Mouse (Mus musculus) CH12.LX (cell line): Measurements from ENCODE around the gene Pafah1b3.

ENCODE experiments used
- CTCF ChIP-seq, 2 experiments: IDR thresholded peaks in 1 of 2; conservative IDR thresholded peaks in 1 of 2; 2 replicates each; pipeline ENCODE4 v1.5.1; 2011 to 2012; ENCODE audit warnings: low read depth in 2 of 2, low read length in 2 of 2, improper control_type of control experiment in 1 of 2, inconsistent platforms in 1 of 2, mild to moderate bottlenecking in 1 of 2, moderate library complexity in 1 of 2
- EP300 ChIP-seq: IDR thresholded peaks from 2 replicates; pipeline ENCODE4 v1.6.1; 2011; ENCODE audit warnings: low read length, improper control_type of control experiment
- ETS1 ChIP-seq: conservative IDR thresholded peaks from 2 replicates; pipeline ENCODE4 v1.6.1; 2012; ENCODE audit warnings: low read depth, mild to moderate bottlenecking, inconsistent platforms, low read length, improper control_type of control experiment, moderate library complexity
- KAT2A ChIP-seq: IDR thresholded peaks from 2 replicates; pipeline ENCODE4 v1.6.1; 2012; ENCODE audit warnings: low read length, improper control_type of control experiment, inconsistent platforms; ENCODE audit not compliant: insufficient replicate concordance
- POLR2A ChIP-seq: IDR thresholded peaks from 2 replicates; pipeline ENCODE4 v1.6.1; 2011; ENCODE audit warnings: low read depth, mild to moderate bottlenecking, improper control_type of control experiment, low read length
- USF1 ChIP-seq: IDR thresholded peaks from 2 replicates; pipeline ENCODE4 v1.6.1; 2014; ENCODE audit warnings: low read depth, mild to moderate bottlenecking, inconsistent platforms, low read length, improper control_type of control experiment

- TF ChIP-seq USF1 (no peak), EP300 (no peak), CTCF (conservative IDR thresholded peaks at IDR 0.05 in 1 of 2, IDR thresholded peaks at IDR 0.05 in 1 of 2; ENCODE audit: low read depth in 2 of 2, low read length in 2 of 2) (no peak), POLR2A (no peak), KAT2A (no peak), ETS1 (no peak)
These were observed 48.3 kb downstream of the Pafah1b3 start for GRCm38 (mm10) chr7:25249314-25250140.
